ENCODE assay signal across 28 mouse cellular contexts in the genomic region with DNA sequence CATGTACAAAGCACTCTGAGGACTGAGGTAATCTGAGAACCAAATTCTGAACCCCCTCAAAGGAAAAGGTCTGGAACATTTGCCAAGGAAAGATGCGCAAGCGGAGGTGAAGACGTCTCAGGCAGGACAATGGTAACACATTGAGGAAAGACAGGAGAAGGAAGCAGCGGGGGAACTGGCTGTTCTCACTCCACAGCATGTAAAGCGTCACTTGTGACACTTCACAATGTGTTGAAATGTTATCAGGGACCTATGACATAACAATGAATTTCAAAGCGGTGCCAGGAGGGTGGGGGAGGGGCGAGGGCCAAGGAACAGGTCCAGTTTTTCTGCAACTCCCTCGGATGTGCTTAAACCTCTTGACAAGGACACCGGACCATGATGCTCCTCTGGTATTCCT.
DNase-seq lines count a peak whose midpoint lies in the region; ATAC-seq and TF ChIP-seq lines count a peak whose summit lies in the region.
"Had no signal": no experiment of that assay in that cellular context is flagged by ENCODE, and none has a peak within 500 bp of the region (broad histone marks: within the 10 kb centered on the region; RNA-seq: fewer than 3 reads in every experiment).

No protein-coding gene starts in this region.

- H3K4me3 ChIP-seq in heart, embryonic 10.5 days = no peak overlapping the region
- H3K4me3 ChIP-seq in heart, embryonic 14.5 days (ENCODE audit: control insufficient read depth in 1 of 2, insufficient read depth in 1 of 2, low read depth in 1 of 2, low read length in 2 of 2) = no peak overlapping the region
- H3K4me3 ChIP-seq in cerebellum, adult 2 months (replicated peaks; ENCODE audit: insufficient read depth, low read depth, low read length) = no peak overlapping the region
- H3K4me3 ChIP-seq: embryonic facial prominence, embryonic 13.5 days; forebrain, embryonic 10.5 days; forebrain, embryonic 15.5 days; gastrocnemius, adult 2 months; hindbrain, embryonic 13.5 days; limb, embryonic 12.5 days; liver, embryonic 15.5 days had no signal

- no peak overlapping the region for H3K9ac ChIP-seq in heart, embryonic 14.5 days (ENCODE audit: low read length)
- H3K9ac ChIP-seq: embryonic facial prominence, embryonic 13.5 days; forebrain, embryonic 15.5 days; hindbrain, embryonic 13.5 days; limb, embryonic 12.5 days; liver, embryonic 15.5 days; lung, embryonic 14.5 days had no signal

- intact Hi-C loops in heart, postnatal 14 days (cut with DNase I) = loop anchor here (10.0 kb wide), 1 partner anchor 219 kb away; no protein-coding TSS in a partner anchor

- TF ChIP-seq CTCF in cerebellum, adult 2 months (IDR thresholded peaks at IDR 0.05; ENCODE audit: borderline replicate concordance, insufficient read depth, low read depth, low read length) = no peak

- peak; percentile 81 for DNase-seq in heart, embryonic 10.5 days (ENCODE audit: low spot score)
- no peak for DNase-seq in heart, adult 8-10 months (ENCODE audit: low spot score)
- peak; percentile 5 to 10 for DNase-seq in heart, postnatal 14 days
- DNase-seq in layer of hippocampus, postnatal 10 days (ENCODE audit: low spot score in 2 of 2) = no peak
- DNase-seq in gastrocnemius, postnatal 4 days (ENCODE audit: low spot score in 2 of 2) = no peak
- no peak for DNase-seq in cerebellum, adult 2 months
- DNase-seq: adrenal gland, postnatal 14 days; cerebellum, adult 11 months; cerebellum, adult 9-11 months; gastrocnemius, adult 2 months; kidney, adult 9 months; kidney, postnatal 10 days; lung, embryonic 14.5 days; lung, postnatal 14 days; spleen, adult 18-20 months; thymus, adult 2 months; thymus, postnatal 36 days had no signal

- TF ChIP-seq POLR2A in cerebellum, adult 2 months (IDR thresholded peaks at IDR 0.05; ENCODE audit: borderline replicate concordance, insufficient read depth, low read length) = no peak

- ATAC-seq in heart, embryonic 14.5 days (ENCODE audit: insufficient number of reproducible peaks, insufficient read depth, low FRiP score, low read depth) = no peak
- ATAC-seq: CD4-positive, CD25-positive, alpha-beta regulatory T cell, adult 4 months; forebrain, embryonic 15.5 days; intestine, postnatal 0 days; midbrain, embryonic 16.5 days had no signal

- peak overlapping the region; percentile 29; the same call in 1 of the 2 replicates for H3K27ac ChIP-seq in heart, embryonic 10.5 days
- peak overlapping the region; percentile 19 to 35; a peak in 1 of 4 replicates for H3K27ac ChIP-seq in heart, embryonic 14.5 days (replicated peaks in 1 of 2; ENCODE audit: control insufficient read depth in 1 of 2, insufficient read depth in 1 of 2, low read depth in 2 of 2, low read length in 2 of 2)
- no peak overlapping the region for H3K27ac ChIP-seq in cerebellum, adult 2 months (ENCODE audit: insufficient read depth, low read length)
- H3K27ac ChIP-seq: embryonic facial prominence, embryonic 13.5 days; forebrain, embryonic 10.5 days; forebrain, embryonic 15.5 days; gastrocnemius, adult 2 months; hindbrain, embryonic 13.5 days; limb, embryonic 12.5 days; liver, embryonic 15.5 days had no signal

- H3K4me2 ChIP-seq in heart, embryonic 14.5 days (ENCODE audit: low read length) = peak overlapping the region; percentile 29
- H3K4me2 ChIP-seq: embryonic facial prominence, embryonic 13.5 days; forebrain, embryonic 15.5 days; hindbrain, embryonic 13.5 days; limb, embryonic 12.5 days; liver, embryonic 15.5 days; lung, embryonic 14.5 days; midbrain, embryonic 11.5 days had no signal

- peaks cover 10% of the 10 kb centered on the region for H3K4me1 ChIP-seq in heart, embryonic 10.5 days
- H3K4me1 ChIP-seq in heart, embryonic 14.5 days (ENCODE audit: control insufficient read depth in 2 of 2, insufficient read depth in 2 of 2, low read length in 2 of 2) = peaks cover 9 to 11% of the 10 kb centered on the region in 2 experiments
- no peaks in the 10 kb centered on the region for H3K4me1 ChIP-seq in cerebellum, adult 2 months (ENCODE audit: control insufficient read depth, insufficient read depth, low read length)
- H3K4me1 ChIP-seq: embryonic facial prominence, embryonic 13.5 days; forebrain, embryonic 10.5 days; forebrain, embryonic 15.5 days; hindbrain, embryonic 13.5 days; limb, embryonic 12.5 days; liver, embryonic 15.5 days had no signal

- H3K36me3 ChIP-seq in heart, embryonic 10.5 days = no peaks in the 10 kb centered on the region
- H3K36me3 ChIP-seq in heart, embryonic 14.5 days (ENCODE audit: control insufficient read depth, insufficient read depth, low read length) = no peaks in the 10 kb centered on the region
- H3K36me3 ChIP-seq: embryonic facial prominence, embryonic 13.5 days; forebrain, embryonic 10.5 days; forebrain, embryonic 15.5 days; hindbrain, embryonic 13.5 days; limb, embryonic 12.5 days; liver, embryonic 15.5 days had no signal

- no peaks in the 10 kb centered on the region for H3K27me3 ChIP-seq in heart, embryonic 10.5 days (ENCODE audit: insufficient read depth, poor library complexity, severe bottlenecking)
- no peaks in the 10 kb centered on the region for H3K27me3 ChIP-seq in heart, embryonic 14.5 days (ENCODE audit: control insufficient read depth, insufficient read depth, low read length)
- no peaks in the 10 kb centered on the region for H3K27me3 ChIP-seq in cerebellum, adult 2 months (ENCODE audit: control insufficient read depth, insufficient read depth, low read length)
- H3K27me3 ChIP-seq: embryonic facial prominence, embryonic 13.5 days; forebrain, embryonic 15.5 days; hindbrain, embryonic 13.5 days; limb, embryonic 12.5 days; liver, embryonic 15.5 days had no signal

- no peaks in the 10 kb centered on the region for H3K9me3 ChIP-seq in heart, embryonic 10.5 days
- no peaks in the 10 kb centered on the region for H3K9me3 ChIP-seq in heart, embryonic 14.5 days (ENCODE audit: control insufficient read depth, low read length)
- H3K9me3 ChIP-seq: embryonic facial prominence, embryonic 13.5 days; forebrain, embryonic 10.5 days; forebrain, embryonic 15.5 days; hindbrain, embryonic 13.5 days; limb, embryonic 12.5 days; liver, embryonic 15.5 days had no signal

- 17% methylated on average over 9 of the region's 9 CpGs for WGBS in heart, embryonic 10.5 days
- WGBS in heart, embryonic 14.5 days = 8% methylated on average over 9 of the region's 9 CpGs
- WGBS in cerebellum, adult 2 months = 72% methylated on average over 9 of the region's 9 CpGs

Comparison
In these comparisons a context has a peak if more than half of its experiments do, and no peak if none do; other contexts are left out.
1. DNase-seq: peak in heart, embryonic 10.5 days (single experiment) and heart, postnatal 14 days (2 of 2); none in heart, adult 8-10 months (single experiment), layer of hippocampus, postnatal 10 days (0 of 2), gastrocnemius, postnatal 4 days (0 of 2) and cerebellum, adult 2 months (0 of 2).